Mouse (Mus musculus) heart, adult 2 months (tissue): ENCODE measurements around the gene Hacd2.

Experiments
- CTCF ChIP-seq: fragments of 200-600 bp; IDR thresholded peaks from 2 replicates; pipeline ENCODE4 v1.8.1; 2022; ENCODE audit warnings: antibody characterized with exemption, mild to moderate bottlenecking, moderate library complexity
- EP300 ChIP-seq: fragments of 200-500 bp; IDR thresholded peaks from 2 replicates; pipeline ENCODE4 v1.6.1; 2011; ENCODE audit warnings: low read depth, low read length, control low read depth; ENCODE audit not compliant: insufficient read depth
- POLR2A ChIP-seq: fragments of 200-500 bp; IDR thresholded peaks from 2 replicates; pipeline ENCODE4 v1.6.1; 2011; ENCODE audit warnings: mild to moderate bottlenecking, low read depth, low read length, control low read depth; ENCODE audit not compliant: insufficient read depth

DNA sequence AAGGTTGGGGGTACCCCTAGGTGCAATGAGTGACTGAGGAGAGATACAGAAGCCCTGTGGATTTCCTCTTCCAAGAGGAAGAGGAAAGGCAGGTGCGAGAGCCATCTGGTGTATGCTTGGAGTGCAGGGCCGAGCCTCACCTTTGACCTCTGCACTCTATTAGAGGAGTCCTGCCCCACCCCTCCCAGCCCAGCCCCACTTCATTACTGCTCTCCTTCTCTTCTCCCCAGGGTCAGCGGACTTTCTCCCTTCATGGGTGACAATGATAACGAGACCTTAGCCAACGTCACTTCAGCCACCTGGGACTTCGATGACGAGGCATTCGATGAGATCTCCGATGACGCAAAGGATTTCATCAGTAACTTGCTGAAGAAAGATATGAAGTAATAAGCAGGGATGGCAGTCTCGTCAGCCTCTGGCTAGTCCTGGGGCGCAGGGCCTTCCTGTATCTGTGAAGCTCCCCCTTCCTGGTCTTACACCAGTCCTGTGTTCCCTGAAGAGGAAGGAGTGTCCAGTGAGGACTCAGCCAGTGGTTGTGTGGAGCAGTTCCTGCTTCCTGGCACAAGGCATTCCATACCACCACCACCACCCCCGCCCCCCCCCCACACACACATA is 35.9 kb upstream of the Hacd2 start:
- TF ChIP-seq CTCF (no peak), POLR2A (no peak), EP300 (no peak)
